26 mouse cellular contexts compared by ENCODE assay signal in genomic region chr7:107602505-107602904, GRCm38 (mm10). TPM values are rescaled to one million over a fixed set of nuclear protein-coding genes. Genes with fewer than 3 reads are reported as not detected.
"Had no signal": no experiment of that assay in that cellular context is flagged by ENCODE, and none has a peak within 500 bp of the region (broad histone marks: within the 10 kb centered on the region; RNA-seq: fewer than 3 reads in every experiment).

No protein-coding gene starts in this region.

- H3K9ac ChIP-seq: limb, embryonic 13.5 days; liver, embryonic 12.5 days; liver, embryonic 15.5 days; lung, embryonic 15.5 days; neural tube, embryonic 12.5 days; neural tube, embryonic 15.5 days had no signal

- H3K27ac ChIP-seq: limb, embryonic 10.5 days; limb, embryonic 13.5 days; liver, embryonic 12.5 days; liver, embryonic 15.5 days; lung, embryonic 15.5 days; midbrain, embryonic 10.5 days; neural tube, embryonic 12.5 days; neural tube, embryonic 15.5 days had no signal

- ATAC-seq: inflammation-experienced regulatory T-cells, adult 6 months; intestine, embryonic 16.5 days; liver, embryonic 12.5 days had no signal

- H3K4me3 ChIP-seq: limb, embryonic 10.5 days; limb, embryonic 13.5 days; liver, embryonic 12.5 days; liver, embryonic 15.5 days; lung, embryonic 15.5 days; megakaryocyte, embryonic 14.5 days; midbrain, embryonic 10.5 days; neural tube, embryonic 12.5 days; neural tube, embryonic 15.5 days had no signal

- H3K36me3 ChIP-seq: limb, embryonic 10.5 days; limb, embryonic 13.5 days; liver, embryonic 12.5 days; liver, embryonic 15.5 days; lung, embryonic 15.5 days; midbrain, embryonic 10.5 days; neural tube, embryonic 12.5 days; neural tube, embryonic 15.5 days had no signal

- H3K4me2 ChIP-seq: limb, embryonic 13.5 days; liver, embryonic 12.5 days; liver, embryonic 15.5 days; lung, embryonic 15.5 days; neural tube, embryonic 12.5 days; neural tube, embryonic 15.5 days had no signal

- H3K4me1 ChIP-seq: limb, embryonic 13.5 days; liver, embryonic 12.5 days; liver, embryonic 15.5 days; lung, embryonic 15.5 days; megakaryocyte, embryonic 14.5 days; neural tube, embryonic 12.5 days; neural tube, embryonic 15.5 days had no signal

- H3K9me3 ChIP-seq: limb, embryonic 10.5 days; limb, embryonic 13.5 days; liver, embryonic 12.5 days; liver, embryonic 15.5 days; lung, embryonic 15.5 days; megakaryocyte, embryonic 14.5 days; midbrain, embryonic 10.5 days; neural tube, embryonic 12.5 days; neural tube, embryonic 15.5 days had no signal

- DNase-seq: liver; lung, adult 18-20 months; lung, postnatal 10 days; midbrain, embryonic 14.5 days; thymus, adult 18-20 months; thymus, postnatal 36 days had no signal

- H3K27me3 ChIP-seq: limb, embryonic 13.5 days; liver, embryonic 12.5 days; liver, embryonic 15.5 days; lung, embryonic 15.5 days; neural tube, embryonic 12.5 days; neural tube, embryonic 15.5 days had no signal

RNA-seq across cellular contexts. Expression of gene 5330417H12Rik, which starts 22.5 kb away (rescaled TPM):
- total RNA-seq: layer of hippocampus, adult 18-20 months; layer of hippocampus, postnatal 14 days; left cerebral cortex, adult 18-20 months; left cerebral cortex, postnatal 25 days had no signal
- polyA plus RNA-seq: inflammation-experienced regulatory T-cells, adult 6 months; intestine, embryonic 16.5 days; limb, embryonic 10.5 days; liver, embryonic 12.5 days; liver, embryonic 15.5 days; lung, embryonic 15.5 days; midbrain, embryonic 10.5 days; midbrain, embryonic 14.5 days; neural tube, embryonic 12.5 days; neural tube, embryonic 15.5 days; small intestine, adult 2 months; spleen, adult 2 months; stomach, embryonic 16.5 days; testis, adult 2 months; urinary bladder, adult 2 months had no signal

RNA-seq across cellular contexts. Expression of gene Olfml1, which starts 35.3 kb away (rescaled TPM):
- polyA plus RNA-seq: inflammation-experienced regulatory T-cells, adult 6 months had no signal
